Mouse (Mus musculus): ENCODE results near the gene Hist1h4c. TPM values are rescaled to one million over a fixed set of nuclear protein-coding genes. Genes with fewer than 3 reads are reported as not detected.
A peak's percentile ranks its signal among the peaks of the same experiment; 100 is the strongest.
"Not testable (repeated sequence)": the region's sequence is repeated elsewhere in the genome, so short reads cannot be mapped to it uniquely, and the experiment has no call there.

Gene Hist1h4c
- total RNA-seq, 2 experiments from 2014 or later, result 104 to 112 TPM

GRCm38 (mm10) chr13:23729706-23730105 is 31.5 kb upstream of the Hist1h4c start:
- DNase-seq (ENCODE audit: low spot score in 2 of 2), result no peak

GRCm38 (mm10) chr13:23729192-23729525 is 30.9 kb upstream of the Hist1h4c start:
- DNase-seq (ENCODE audit: low spot score in 2 of 2), result no peak

- no peak for DNase-seq (ENCODE audit: low spot score in 2 of 2)
These were observed 30.4 kb upstream of the Hist1h4c start for GRCm38 (mm10) chr13:23728472-23729191.

- DNase-seq (ENCODE audit: low spot score in 2 of 2), result no peak
These were observed 27.0 kb upstream of the Hist1h4c start for GRCm38 (mm10) chr13:23725213-23725612.

GRCm38 (mm10) chr13:23724239-23724638 is 26.0 kb upstream of the Hist1h4c start:
- DNase-seq (ENCODE audit: low spot score in 2 of 2), result no peak

- DNase-seq (ENCODE audit: low spot score in 2 of 2), result not testable (repeated sequence)
These were observed 19.5 kb upstream of the Hist1h4c start for GRCm38 (mm10) chr13:23717593-23718245.

GRCm38 (mm10) chr13:23717176-23717575 is 18.9 kb upstream of the Hist1h4c start:
- no peak for DNase-seq (ENCODE audit: low spot score in 2 of 2)

- no peak for DNase-seq (ENCODE audit: low spot score in 2 of 2)
These were observed 18.2 kb upstream of the Hist1h4c start for GRCm38 (mm10) chr13:23716261-23717042.

GRCm38 (mm10) chr13:23710374-23711089 is 12.3 kb upstream of the Hist1h4c start, which contains the start of gene Hfe:
Gene Hfe (minus strand): TSS chr13:23710854.
- DNase-seq (ENCODE audit: low spot score in 2 of 2), result no peak

- DNase-seq (ENCODE audit: low spot score in 2 of 2), result no peak
These were observed 11.6 kb upstream of the Hist1h4c start for GRCm38 (mm10) chr13:23709714-23710373.

GRCm38 (mm10) chr13:23708654-23709053 is 10.4 kb upstream of the Hist1h4c start:
- no peak for DNase-seq (ENCODE audit: low spot score in 2 of 2)

GRCm38 (mm10) chr13:23708041-23708440 is 9.8 kb upstream of the Hist1h4c start:
- DNase-seq (ENCODE audit: low spot score in 2 of 2), result no peak

- no peak for DNase-seq (ENCODE audit: low spot score in 2 of 2)
These were observed 8.5 kb upstream of the Hist1h4c start for GRCm38 (mm10) chr13:23706771-23707170.

GRCm38 (mm10) chr13:23705751-23706356 is 7.6 kb upstream of the Hist1h4c start:
- DNase-seq (ENCODE audit: low spot score in 2 of 2), result no peak

- DNase-seq (ENCODE audit: low spot score in 2 of 2), result not testable (repeated sequence)
These were observed 4.5 kb upstream of the Hist1h4c start for GRCm38 (mm10) chr13:23702801-23703200.

GRCm38 (mm10) chr13:23702220-23702619 is 4.0 kb upstream of the Hist1h4c start:
- no peak for DNase-seq (ENCODE audit: low spot score in 2 of 2)

- peak; percentile 64 to 87 for DNase-seq (ENCODE audit: low spot score in 2 of 2)
These were observed 2.7 kb upstream of the Hist1h4c start for GRCm38 (mm10) chr13:23700786-23701520.

- no peak for DNase-seq (ENCODE audit: low spot score in 2 of 2)
These were observed 1.5 kb upstream of the Hist1h4c start for GRCm38 (mm10) chr13:23699767-23700166.

- no peak for DNase-seq (ENCODE audit: low spot score in 2 of 2)
These were observed 742 bp upstream of the Hist1h4c start for GRCm38 (mm10) chr13:23698996-23699395.

All from layer of hippocampus, adult 18-20 months (tissue).